Mouse (Mus musculus) forebrain, embryonic 14.5 days (tissue): ENCODE measurements at regions not wholly inside any gene's neighbourhood (a gene's known extent, or its start where the extent isn't known, plus 50 kb on each side); places are given as distances from the start of the nearest gene placed in this dataset.

Experiments
- ATAC-seq: fragments of 200-750 bp; cut with Nextera tagmentation; 2 replicates; pipeline ENCODE4 v1.8.0; 2017; ENCODE audit warnings: mild to moderate bottlenecking, moderate library complexity
- DNase-seq: peaks from one replicate; pipeline ENCODE4 v3.0.0-alpha.2; 2015; ENCODE audit warnings: low spot score
- H3K27ac ChIP-seq: fragments of 300-500 bp; sonication (generic); 2 replicates; pipeline ENCODE4 v1.5.1; 2014; ENCODE audit warnings: low read depth, mild to moderate bottlenecking, control low read depth, low read length, moderate library complexity
- H3K27me3 ChIP-seq: fragments of 300-500 bp; sonication (generic); replicated peaks from 2 replicates; pipeline ENCODE4 v1.6.1; 2014; ENCODE audit warnings: low read length, control low read depth, mixed read lengths; ENCODE audit not compliant: control insufficient read depth, insufficient read depth
- H3K36me3 ChIP-seq: fragments of 300-500 bp; sonication (generic); 2 replicates; pipeline ENCODE4 v1.6.1; 2014; ENCODE audit warnings: low read length, control low read depth; ENCODE audit not compliant: control insufficient read depth, insufficient read depth
- H3K4me1 ChIP-seq: fragments of 300-500 bp; sonication (generic); 2 replicates; pipeline ENCODE4 v1.6.1; 2014; ENCODE audit warnings: antibody characterized with exemption, low read length, control low read depth; ENCODE audit not compliant: control insufficient read depth, insufficient read depth
- H3K4me2 ChIP-seq: fragments of 300-500 bp; sonication (generic); 2 replicates; pipeline ENCODE4 v1.6.1; 2014; ENCODE audit warnings: mild to moderate bottlenecking, control low read depth, low read length
- H3K4me3 ChIP-seq: fragments of 300-500 bp; sonication (generic); 2 replicates; pipeline ENCODE4 v1.5.1; 2014; ENCODE audit warnings: low read depth, low read length, control low read depth
- H3K9ac ChIP-seq: fragments of 300-500 bp; sonication (generic); 2 replicates; pipeline ENCODE4 v1.6.1; 2014; ENCODE audit warnings: mild to moderate bottlenecking, low read length, control low read depth, moderate library complexity
- H3K9me3 ChIP-seq: fragments of 300-500 bp; sonication (generic); replicated peaks from 2 replicates; pipeline ENCODE4 v1.6.1; 2016; ENCODE audit warnings: low read length, control low read depth, mixed read lengths; ENCODE audit not compliant: control insufficient read depth
- WGBS: fragments of 180-500 bp; shearing (Covaris S2); extraction: QIAGEN DNeasy Blood & Tissue Kit; methylation state at CpG from one replicate; pipeline ENCODE4 v1.1.7; 2014; 5-methylcytosine and 5-hydroxymethylcytosine counted together

DNA sequence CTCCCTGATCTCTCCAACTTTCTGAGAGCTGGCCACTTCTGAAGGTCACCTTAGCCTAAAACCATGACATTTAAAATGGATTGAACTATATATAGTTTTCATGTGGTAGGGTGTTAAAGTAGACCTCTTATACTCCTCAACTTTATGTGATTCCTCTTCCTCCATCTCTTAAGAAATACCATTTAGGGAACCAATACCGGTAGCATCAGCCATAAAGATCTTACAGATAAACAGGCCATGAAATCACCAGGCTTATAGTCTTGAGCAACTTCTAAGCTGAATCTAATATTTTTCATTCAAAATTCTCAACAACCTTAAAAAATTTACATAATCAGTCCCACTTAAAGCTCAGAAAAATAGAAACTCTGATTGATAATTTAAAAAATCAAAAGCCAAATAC lies 56.2 kb downstream of the Rpl36a-ps1 start:
- Histone ChIP-seq H3K4me3 (no peak overlapping the region), H3K27me3 (no peaks in the 10 kb centered on the region), H3K9me3 (no peaks in the 10 kb centered on the region), H3K36me3 (no peaks in the 10 kb centered on the region), H3K4me1 (peaks cover 4% of the 10 kb centered on the region; the same call in 1 of the 2 replicates), H3K4me2 (no peak overlapping the region), H3K9ac (no peak overlapping the region), H3K27ac (no peak overlapping the region)
- WGBS = 97% methylated on average over 1 of the region's 1 CpGs
- no peak for DNase-seq
- ATAC-seq = no peak

- no peaks in the 10 kb centered on the region for H3K27me3 ChIP-seq
- no peak for ATAC-seq
- H3K4me1 ChIP-seq = peaks cover 4% of the 10 kb centered on the region; the same call in 1 of the 2 replicates
- no peak overlapping the region for H3K4me3 ChIP-seq
- 94% methylated on average over 2 of the region's 2 CpGs for WGBS
- no peak for DNase-seq
- H3K9ac ChIP-seq = no peak overlapping the region
- no peaks in the 10 kb centered on the region for H3K9me3 ChIP-seq
- H3K36me3 ChIP-seq = no peaks in the 10 kb centered on the region
- H3K4me2 ChIP-seq = no peak overlapping the region
- H3K27ac ChIP-seq = no peak overlapping the region
Observed at GRCm38 (mm10) chr14:98937373-98937772, 56.7 kb downstream of the Rpl36a-ps1 start.

- DNase-seq = no peak
- no peak overlapping the region for H3K4me3 ChIP-seq
- no peaks in the 10 kb centered on the region for H3K27me3 ChIP-seq
- no peak overlapping the region for H3K27ac ChIP-seq
- no peak overlapping the region for H3K4me2 ChIP-seq
- no peaks in the 10 kb centered on the region for H3K36me3 ChIP-seq
- H3K9ac ChIP-seq = no peak overlapping the region
- WGBS = 12% methylated on average over 3 of the region's 3 CpGs
- peaks cover 4% of the 10 kb centered on the region; the same call in 1 of the 2 replicates for H3K4me1 ChIP-seq
- no peak for ATAC-seq
- H3K9me3 ChIP-seq = no peaks in the 10 kb centered on the region
Observed at GRCm38 (mm10) chr14:98933371-98933916, 60.7 kb downstream of the Rpl36a-ps1 start.

GRCm38 (mm10) chr14:98929276-98929675 lies 64.8 kb downstream of the Rpl36a-ps1 start:
- H3K27ac ChIP-seq = no peak overlapping the region
- no peaks in the 10 kb centered on the region for H3K27me3 ChIP-seq
- H3K36me3 ChIP-seq = no peaks in the 10 kb centered on the region
- peaks cover 4% of the 10 kb centered on the region; the same call in 1 of the 2 replicates for H3K4me1 ChIP-seq
- no peaks in the 10 kb centered on the region for H3K9me3 ChIP-seq
- H3K4me2 ChIP-seq = no peak overlapping the region
- H3K9ac ChIP-seq = no peak overlapping the region
- no peak overlapping the region for H3K4me3 ChIP-seq
- DNase-seq (no peak), ATAC-seq (no peak)
- 88% methylated on average over 2 of the region's 2 CpGs for WGBS

GRCm38 (mm10) chr14:98908234-98908633 lies 85.9 kb downstream of the Rpl36a-ps1 start:
- DNase-seq = no peak
- H3K4me1 ChIP-seq = no peaks in the 10 kb centered on the region
- H3K4me3 ChIP-seq = no peak overlapping the region
- H3K27ac ChIP-seq = no peak overlapping the region
- H3K36me3 ChIP-seq = no peaks in the 10 kb centered on the region
- no peak overlapping the region for H3K4me2 ChIP-seq
- ATAC-seq = no peak
- WGBS = 75% methylated on average over 5 of the region's 5 CpGs
- no peaks in the 10 kb centered on the region for H3K27me3 ChIP-seq
- H3K9me3 ChIP-seq = no peaks in the 10 kb centered on the region
- H3K9ac ChIP-seq = no peak overlapping the region

DNA sequence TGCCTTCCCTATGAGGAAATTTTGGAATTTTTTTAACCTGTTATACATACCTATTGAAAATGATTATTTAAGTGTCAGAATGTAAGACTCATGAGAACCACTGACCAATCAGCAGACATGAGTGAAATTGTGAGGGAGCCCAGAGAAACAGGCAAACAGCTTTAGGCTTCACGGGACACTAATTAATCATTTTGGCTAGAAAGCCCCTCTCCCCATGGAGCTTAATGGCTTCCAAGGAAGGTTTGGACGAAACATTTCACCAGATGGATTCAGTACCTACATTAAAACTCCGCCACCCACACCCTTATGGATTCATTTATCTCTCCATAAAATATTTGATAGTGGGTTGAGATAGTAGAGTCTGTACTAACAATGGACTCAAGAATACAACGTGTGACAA lies 95.2 kb downstream of the Rpl36a-ps1 start:
- Histone ChIP-seq H3K4me3 (no peak overlapping the region), H3K9me3 (no peaks in the 10 kb centered on the region), H3K27ac (no peak overlapping the region), H3K9ac (no peak overlapping the region), H3K36me3 (no peaks in the 10 kb centered on the region), H3K27me3 (no peaks in the 10 kb centered on the region), H3K4me2 (no peak overlapping the region), H3K4me1 (no peaks in the 10 kb centered on the region)
- DNase-seq = peak; percentile 15
- WGBS = 73% methylated on average over 4 of the region's 4 CpGs
- ATAC-seq = no peak

- Histone ChIP-seq H3K27me3 (no peaks in the 10 kb centered on the region), H3K27ac (no peak overlapping the region), H3K4me3 (no peak overlapping the region), H3K4me2 (no peak overlapping the region), H3K9me3 (no peaks in the 10 kb centered on the region), H3K36me3 (no peaks in the 10 kb centered on the region), H3K4me1 (no peaks in the 10 kb centered on the region), H3K9ac (no peak overlapping the region)
- 90% methylated on average over 1 of the region's 1 CpGs for WGBS
- no peak for DNase-seq
- no peak for ATAC-seq
Observed at GRCm38 (mm10) chr14:98897390-98897789, 96.7 kb downstream of the Rpl36a-ps1 start.

DNA sequence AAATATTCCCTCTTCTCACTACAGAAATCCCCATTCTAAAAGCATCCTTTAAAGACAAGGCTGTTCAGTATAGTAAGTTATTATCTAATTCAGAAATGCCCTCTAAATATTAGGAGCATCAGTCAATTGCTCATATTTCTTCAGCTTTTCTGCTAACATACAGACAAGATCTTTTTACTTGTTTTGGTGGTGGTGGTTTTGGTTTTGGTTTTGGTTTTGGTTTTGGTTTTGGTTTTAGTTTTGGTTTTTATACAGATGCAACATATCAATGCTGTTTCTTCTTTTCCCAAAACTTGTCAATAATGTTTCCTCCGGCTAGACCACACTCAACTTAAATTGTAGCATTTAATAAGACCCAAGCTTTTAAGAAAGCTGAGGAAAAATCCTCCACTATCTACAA lies 98.2 kb downstream of the Rpl36a-ps1 start:
- H3K27ac ChIP-seq = no peak overlapping the region
- ATAC-seq = no peak
- DNase-seq = no peak
- H3K4me1 ChIP-seq = no peaks in the 10 kb centered on the region
- H3K9me3 ChIP-seq = no peaks in the 10 kb centered on the region
- H3K4me2 ChIP-seq = no peak overlapping the region
- no peaks in the 10 kb centered on the region for H3K27me3 ChIP-seq
- H3K9ac ChIP-seq = no peak overlapping the region
- H3K36me3 ChIP-seq = no peaks in the 10 kb centered on the region
- WGBS = 87% methylated on average over 1 of the region's 1 CpGs
- H3K4me3 ChIP-seq = no peak overlapping the region

- H3K36me3 ChIP-seq = no peaks in the 10 kb centered on the region
- no peak overlapping the region for H3K4me2 ChIP-seq
- no peak overlapping the region for H3K27ac ChIP-seq
- no peak overlapping the region for H3K4me3 ChIP-seq
- H3K9ac ChIP-seq = no peak overlapping the region
- 76% methylated on average over 3 of the region's 3 CpGs for WGBS
- DNase-seq (no peak), ATAC-seq (no peak)
- H3K27me3 ChIP-seq = no peaks in the 10 kb centered on the region
- no peaks in the 10 kb centered on the region for H3K9me3 ChIP-seq
- H3K4me1 ChIP-seq = peaks cover 2% of the 10 kb centered on the region; the same call in 1 of the 2 replicates
Observed at GRCm38 (mm10) chr14:98892670-98893069, 101.4 kb downstream of the Rpl36a-ps1 start.
